Mouse (Mus musculus) small intestine, adult 2 months (tissue): ENCODE measurements around the gene Sema7a. TPM values are rescaled to one million over a fixed set of nuclear protein-coding genes. Genes with fewer than 3 reads are reported as not detected.

Experiments used
- H3K27ac ChIP-seq: fragments of 200-500 bp; 2 replicates; pipeline ENCODE4 v1.5.1; 2012; ENCODE audit warnings: low read depth, low read length, control low read depth, inconsistent platforms; ENCODE audit not compliant: insufficient read depth
- H3K27me3 ChIP-seq: fragments of 200-500 bp; 2 replicates; pipeline ENCODE4 v1.6.1; 2012; ENCODE audit warnings: mild to moderate bottlenecking, moderate library complexity, low read length, inconsistent platforms; ENCODE audit not compliant: control insufficient read depth, insufficient read depth
- H3K36me3 ChIP-seq: fragments of 200-500 bp; 2 replicates; pipeline ENCODE4 v1.6.1; 2012; ENCODE audit warnings: mild to moderate bottlenecking, low read length, control low read depth, inconsistent platforms; ENCODE audit not compliant: control insufficient read depth, insufficient read depth
- H3K4me1 ChIP-seq: fragments of 200-500 bp; 2 replicates; pipeline ENCODE4 v1.6.1; 2012; ENCODE audit warnings: low read length, inconsistent platforms, mixed read lengths; ENCODE audit not compliant: control insufficient read depth, insufficient read depth, insufficient read length
- H3K4me3 ChIP-seq: fragments of 200-500 bp; 2 replicates; pipeline ENCODE4 v1.5.1; 2012; ENCODE audit warnings: low read depth, mild to moderate bottlenecking, control low read depth, inconsistent platforms, low read length, moderate library complexity
- CTCF ChIP-seq: fragments of 200-500 bp; IDR thresholded peaks from 2 replicates; pipeline ENCODE4 v1.5.1; 2012; ENCODE audit warnings: low read depth, mild to moderate bottlenecking, control low read depth, inconsistent platforms, low read length, moderate library complexity, mixed read lengths; ENCODE audit not compliant: insufficient replicate concordance, insufficient read length; ENCODE audit errors: extremely low read depth
- POLR2A ChIP-seq: fragments of 200-500 bp; IDR thresholded peaks from 2 replicates; pipeline ENCODE4 v1.6.1; 2012; ENCODE audit warnings: low read depth, mild to moderate bottlenecking, control low read depth, inconsistent platforms, low read length, moderate library complexity
- WGBS: fragments of 180-500 bp; shearing (Covaris S2); methylation state at CpG from one replicate; pipeline ENCODE4 v1.1.7; 2018; 5-methylcytosine and 5-hydroxymethylcytosine counted together
- polyA plus RNA-seq: library from polyadenylated mRNA; depleted of rRNA; stranded (reverse); fragments of >200 nt; gene quantifications from 2 replicates; pipeline ENCODE4 v1.2.3, GENCODE M21; 2012

Sema7a gene
- polyA plus RNA-seq, 1 experiment: 52.6 TPM

DNA sequence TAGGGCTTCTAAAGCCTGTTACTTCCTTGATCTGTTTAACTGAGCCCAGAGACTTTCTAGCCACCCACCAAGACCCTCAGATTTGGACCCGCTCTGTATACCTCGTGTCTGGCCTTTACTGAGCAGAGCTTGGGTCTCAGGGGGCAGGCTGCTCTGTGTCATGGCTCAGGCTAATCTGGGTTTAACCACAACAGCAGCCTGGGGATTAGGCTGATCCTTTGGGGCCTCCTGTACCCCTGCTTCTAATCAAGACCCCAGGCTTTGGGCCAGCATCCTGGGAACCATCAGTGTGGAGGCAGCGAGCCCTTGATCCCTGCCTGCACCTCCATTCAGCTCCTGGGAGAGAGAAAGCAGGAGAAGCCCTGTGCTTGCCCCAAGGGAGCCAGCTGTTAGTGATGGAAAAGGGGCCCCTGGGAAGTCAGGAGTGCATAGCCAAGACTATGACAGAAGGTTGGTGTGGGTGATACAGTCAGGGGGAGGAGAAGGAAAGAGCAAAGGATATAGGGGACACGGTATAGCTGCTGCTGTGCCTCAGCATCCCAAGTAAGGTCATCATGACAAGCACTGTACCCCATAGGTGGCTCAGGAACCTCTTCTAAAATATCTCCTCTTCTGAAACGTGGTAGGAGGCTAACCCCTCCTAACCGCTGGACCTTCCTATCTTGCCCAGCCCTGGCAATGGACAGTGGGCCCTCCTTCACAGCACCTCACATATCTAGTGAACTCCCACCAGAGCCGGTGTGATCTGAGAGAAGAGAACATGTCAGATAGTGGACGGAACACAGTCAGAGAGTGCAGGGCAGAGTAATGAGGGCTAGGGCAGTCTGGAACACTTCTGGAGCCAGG lies 6.1 kb downstream of the Sema7a start:
- H3K4me3 ChIP-seq: no peak overlapping the region
- 62% methylated on average over 8 of the region's 8 CpGs for WGBS
- H3K36me3 ChIP-seq: no peaks in the 10 kb centered on the region
- TF ChIP-seq CTCF (no peak), POLR2A (no peak)
- H3K27ac ChIP-seq: no peak overlapping the region
- peaks cover 67% of the 10 kb centered on the region for H3K4me1 ChIP-seq
- H3K27me3 ChIP-seq: no peaks in the 10 kb centered on the region

DNA sequence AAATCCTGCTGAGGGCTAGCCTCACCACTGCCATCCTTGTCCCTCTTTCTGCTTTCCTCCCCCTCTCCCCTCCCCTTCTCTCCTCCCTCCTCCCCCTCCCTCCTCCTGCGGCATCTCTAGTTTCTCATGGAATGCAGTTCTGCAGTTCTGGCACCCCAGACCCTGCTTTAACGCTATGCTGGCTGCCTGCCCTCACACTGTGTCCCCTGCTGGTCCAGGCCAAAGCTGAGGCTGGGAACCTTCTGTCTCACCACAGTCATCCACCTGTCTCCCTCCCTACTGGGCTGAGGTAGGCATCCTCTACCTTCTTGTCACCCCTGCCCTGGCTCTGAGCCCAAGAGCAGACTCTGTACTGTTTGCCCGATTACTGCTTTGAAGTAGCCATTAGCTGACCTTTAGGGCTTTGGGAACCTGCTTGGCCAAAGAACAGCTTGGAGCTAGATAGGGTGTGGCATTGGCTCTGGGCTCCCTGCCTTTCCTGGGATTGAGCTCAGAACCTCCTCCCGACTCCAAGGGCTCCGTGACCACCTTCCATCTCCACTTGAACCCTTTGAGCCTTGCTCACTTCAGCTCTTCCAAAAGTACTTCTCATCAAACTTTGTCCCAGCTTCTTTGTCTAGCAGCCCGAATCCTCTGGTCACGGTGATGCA lies 7.6 kb downstream of the Sema7a start:
- peaks cover 75% of the 10 kb centered on the region for H3K4me1 ChIP-seq
- H3K4me3 ChIP-seq: no peak overlapping the region
- peak overlapping the region; percentile 23; the same call in 1 of the 2 replicates for H3K27ac ChIP-seq
- WGBS: 22% methylated on average over 7 of the region's 7 CpGs
- no peaks in the 10 kb centered on the region for H3K36me3 ChIP-seq
- H3K27me3 ChIP-seq: no peaks in the 10 kb centered on the region
- no peak for TF ChIP-seq POLR2A
- TF ChIP-seq CTCF: no peak

DNA sequence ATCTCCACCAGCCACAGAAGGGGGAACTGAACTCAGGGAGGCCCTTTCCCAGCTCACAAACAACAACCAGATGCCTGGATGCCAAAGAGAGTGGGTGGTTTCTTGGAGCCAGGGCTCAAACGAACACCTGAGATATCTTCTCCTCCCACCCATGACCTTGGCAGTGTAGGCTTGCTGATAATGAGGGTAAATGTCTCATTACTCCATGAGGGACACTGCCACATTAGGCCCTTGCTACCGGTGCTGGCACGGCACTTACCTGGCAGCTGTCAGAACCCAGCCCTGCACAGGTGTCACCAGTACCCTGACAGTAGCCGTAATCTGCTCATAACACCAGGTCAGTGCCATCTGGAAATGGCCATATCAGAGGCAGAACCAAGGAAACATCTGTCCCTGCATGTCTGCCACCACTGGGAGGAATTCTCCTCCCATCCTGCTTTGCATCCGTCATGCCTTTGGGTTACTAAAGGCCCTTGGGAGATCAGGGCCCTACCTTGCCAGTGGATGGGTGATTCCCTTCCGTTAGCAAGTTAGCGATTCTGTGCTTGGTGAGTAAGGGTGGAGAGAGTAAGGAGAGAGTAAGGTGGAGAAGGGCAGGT lies 8.5 kb downstream of the Sema7a start:
- no peaks in the 10 kb centered on the region for H3K27me3 ChIP-seq
- TF ChIP-seq CTCF: no peak
- no peak for TF ChIP-seq POLR2A
- H3K27ac ChIP-seq: peak overlapping the region; percentile 23
- H3K4me1 ChIP-seq: peaks cover 79% of the 10 kb centered on the region
- H3K36me3 ChIP-seq: no peaks in the 10 kb centered on the region
- WGBS: 34% methylated on average over 7 of the region's 7 CpGs
- H3K4me3 ChIP-seq: no peak overlapping the region

DNA sequence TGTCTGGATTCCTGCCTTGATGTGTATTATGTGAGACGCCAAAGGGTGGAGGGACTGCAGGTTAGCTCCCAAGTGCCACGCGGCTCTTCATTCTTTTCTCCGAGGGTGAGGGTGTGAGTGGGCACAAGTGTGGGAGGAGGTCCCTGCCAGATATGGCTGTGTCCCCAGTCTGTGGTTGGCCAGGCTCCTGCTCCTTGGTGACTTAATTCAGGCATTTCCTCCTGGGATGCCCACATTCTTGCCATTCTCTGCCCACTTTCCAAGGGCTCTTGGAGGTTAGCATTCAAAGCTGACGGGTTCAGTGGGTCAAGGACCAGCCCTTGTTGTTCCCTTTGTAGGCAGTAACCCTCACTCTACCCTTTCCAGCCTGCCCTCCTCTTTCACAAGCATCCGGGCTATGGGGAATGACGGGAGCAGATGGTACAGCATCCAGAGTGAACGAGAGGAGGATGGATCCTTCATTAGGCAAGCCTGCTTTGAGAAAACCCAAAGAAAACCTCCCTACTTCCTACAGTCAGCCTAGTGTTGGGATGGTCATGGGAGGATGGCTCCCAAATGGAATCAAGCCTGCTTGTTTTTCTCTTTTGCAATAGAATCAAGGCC lies 9.3 kb downstream of the Sema7a start:
- Histone ChIP-seq H3K27me3 (no peaks in the 10 kb centered on the region), H3K4me1 (peaks cover 83% of the 10 kb centered on the region), H3K27ac (no peak overlapping the region), H3K36me3 (no peaks in the 10 kb centered on the region), H3K4me3 (no peak overlapping the region)
- TF ChIP-seq CTCF: no peak
- TF ChIP-seq POLR2A: no peak
- WGBS: 55% methylated on average over 8 of the region's 8 CpGs

DNA sequence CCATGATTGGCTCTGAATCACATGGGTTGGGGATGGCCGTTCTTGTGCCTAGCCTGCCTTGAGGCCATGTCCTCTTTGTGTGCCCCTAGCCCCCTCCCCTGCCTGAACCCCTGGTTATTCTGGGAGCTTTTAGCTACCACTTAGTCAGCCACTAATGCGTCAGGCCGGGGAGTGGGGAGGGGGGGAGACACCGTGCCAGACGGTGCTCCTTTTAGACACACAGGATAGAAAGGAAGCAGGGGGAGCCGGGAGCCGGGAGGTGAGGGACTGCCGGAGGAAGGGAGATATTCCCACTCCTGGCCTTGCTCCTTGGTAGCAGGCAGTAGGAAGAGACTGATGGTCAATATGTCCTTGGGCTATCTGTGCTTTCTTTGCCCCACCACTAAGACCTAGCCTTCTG lies 10.0 kb downstream of the Sema7a start:
- no peak for TF ChIP-seq CTCF
- no peaks in the 10 kb centered on the region for H3K36me3 ChIP-seq
- H3K27ac ChIP-seq: no peak overlapping the region
- no peaks in the 10 kb centered on the region for H3K27me3 ChIP-seq
- no peak overlapping the region for H3K4me3 ChIP-seq
- WGBS: 48% methylated on average over 8 of the region's 8 CpGs
- peaks cover 85% of the 10 kb centered on the region for H3K4me1 ChIP-seq

DNA sequence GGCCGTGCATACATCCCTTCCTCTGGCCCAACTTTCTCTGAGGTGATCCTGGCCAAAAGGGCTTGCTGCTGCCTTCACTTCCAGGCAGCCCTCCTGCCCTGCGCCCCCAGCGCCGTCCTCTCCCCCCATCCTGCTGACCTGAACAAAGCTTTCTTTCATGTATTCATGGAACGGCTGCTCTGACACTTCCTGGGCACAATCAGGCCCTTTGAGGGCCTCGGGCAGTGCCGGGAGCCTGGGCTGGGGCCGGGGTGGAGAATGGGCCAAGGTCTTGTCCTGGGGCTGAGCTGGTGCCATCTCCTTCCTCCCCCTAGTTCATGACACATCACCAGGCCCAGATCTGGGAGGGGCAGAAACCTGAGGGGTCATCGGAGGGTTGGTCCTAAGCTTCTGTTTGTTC lies 10.6 kb downstream of the Sema7a start:
- Histone ChIP-seq H3K4me1 (peaks cover 84% of the 10 kb centered on the region), H3K27me3 (no peaks in the 10 kb centered on the region), H3K36me3 (no peaks in the 10 kb centered on the region; the same call in 1 of the 2 replicates), H3K27ac (peak overlapping the region; percentile 14), H3K4me3 (peak overlapping the region; percentile 7; the same call in 1 of the 2 replicates)
- TF ChIP-seq CTCF: no peak
- TF ChIP-seq POLR2A: no peak
- 32% methylated on average over 9 of the region's 9 CpGs for WGBS
